Mouse (Mus musculus): ENCODE results near the gene Foxe3.

DNA sequence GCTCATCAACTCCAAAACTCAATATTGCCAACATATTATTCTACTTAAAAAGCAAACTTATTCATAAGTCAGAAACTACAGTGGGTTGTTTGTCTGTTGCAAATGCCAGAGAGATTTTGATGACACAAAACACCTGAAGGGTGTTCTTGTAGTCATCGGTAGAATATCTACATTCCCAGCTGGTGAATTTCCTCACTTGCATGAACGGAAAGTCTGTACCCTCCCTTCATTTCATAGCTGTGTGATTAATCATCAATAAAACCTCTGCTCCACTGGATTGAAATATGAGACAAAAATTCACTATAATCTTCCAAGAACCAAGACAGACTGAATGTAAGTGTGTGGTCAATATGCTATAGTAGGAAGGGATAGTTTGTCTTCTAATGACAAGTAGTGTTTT is 33.7 kb upstream of the Foxe3 start:
- TF ChIP-seq CTCF (IDR thresholded peaks at IDR 0.05; ENCODE audit: low read depth, low read length) (no peak), POLR2A (IDR thresholded peaks at IDR 0.05; ENCODE audit: insufficient read depth, low read length) (no peak)
